Mouse (Mus musculus) ES-Bruce4 (cell line): ENCODE results near the gene Ugt8a.

Experiments used
- CTCF ChIP-seq: IDR thresholded peaks from one replicate; pipeline ENCODE4 v1.8.1; 2011; ENCODE audit warnings: low read depth, low read length
- EP300 ChIP-seq: IDR thresholded peaks from 2 replicates; pipeline ENCODE4 v1.6.1; 2011; ENCODE audit warnings: low read depth, low read length; ENCODE audit not compliant: insufficient read depth

DNA sequence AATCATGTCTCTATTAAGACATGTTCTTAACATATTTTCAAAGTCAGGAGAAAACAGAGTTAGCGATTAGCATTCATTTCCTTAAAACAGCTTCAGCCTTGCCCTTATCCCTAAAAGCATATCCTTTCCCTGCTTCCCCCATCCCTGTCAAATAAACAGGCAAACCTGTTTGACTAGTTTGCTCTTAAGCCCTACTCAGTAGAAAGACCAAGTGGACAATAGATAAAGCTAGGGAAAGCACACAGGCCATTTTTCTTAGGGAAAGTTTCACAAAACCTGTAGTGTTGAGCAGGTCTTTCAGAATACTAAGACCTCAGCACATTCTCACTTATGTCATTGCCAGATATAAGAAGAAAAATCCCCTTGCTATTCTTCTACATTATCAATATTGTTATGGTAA, 7.4 kb downstream of the Ugt8a start:
- TF ChIP-seq CTCF (no peak), EP300 (no peak)
